Mouse (Mus musculus) limb, embryonic 12.5 days (tissue): ENCODE results near the gene Exoc3l. TPM values are rescaled to one million over a fixed set of nuclear protein-coding genes. Genes with fewer than 3 reads are reported as not detected.

Experiments
- ATAC-seq: fragments of 200-750 bp; cut with Nextera tagmentation; 2 replicates; pipeline ENCODE4 v1.8.0; 2017; ENCODE audit warnings: low read depth, moderate TSS enrichment; ENCODE audit not compliant: insufficient number of reproducible peaks, insufficient read depth, low FRiP score, low TSS enrichment
- H3K27ac ChIP-seq: fragments of 300-500 bp; sonication (generic); 2 replicates; pipeline ENCODE4 v1.5.1; 2016; ENCODE audit warnings: mild to moderate bottlenecking, moderate library complexity
- H3K27me3 ChIP-seq: fragments of 300-500 bp; sonication (generic); 2 replicates; pipeline ENCODE4 v1.6.1; 2016; ENCODE audit warnings: mild to moderate bottlenecking, moderate library complexity
- H3K36me3 ChIP-seq: fragments of 300-500 bp; sonication (generic); 2 replicates; pipeline ENCODE4 v1.6.1; 2016; ENCODE audit warnings: mild to moderate bottlenecking, moderate library complexity
- H3K4me1 ChIP-seq: fragments of 300-500 bp; sonication (generic); replicated peaks from 2 replicates; pipeline ENCODE4 v1.6.1; 2016
- H3K4me2 ChIP-seq: fragments of 300-500 bp; sonication (generic); 2 replicates; pipeline ENCODE4 v1.6.1; 2016; ENCODE audit warnings: mild to moderate bottlenecking, moderate library complexity
- H3K4me3 ChIP-seq: fragments of 300-500 bp; sonication (generic); replicated peaks from 2 replicates; pipeline ENCODE4 v1.5.1; 2016; ENCODE audit warnings: mild to moderate bottlenecking
- H3K9ac ChIP-seq: fragments of 300-500 bp; sonication (generic); replicated peaks from 2 replicates; pipeline ENCODE4 v1.6.1; 2016; ENCODE audit warnings: mild to moderate bottlenecking, moderate library complexity
- H3K9me3 ChIP-seq: fragments of 300-500 bp; sonication (generic); 2 replicates; pipeline ENCODE4 v1.6.1; 2016; ENCODE audit warnings: mild to moderate bottlenecking, moderate library complexity
- WGBS: fragments of 180-500 bp; shearing (Covaris S2); methylation state at CpG from one replicate; pipeline ENCODE4 v1.1.7; 2016; 5-methylcytosine and 5-hydroxymethylcytosine counted together
- polyA plus RNA-seq: library from polyadenylated mRNA; unstranded; fragments of >200 nt; fragmentation: Nextera tagmentation; extraction: Ambion mirVana; gene quantifications from 2 replicates; pipeline ENCODE4 v1.2.1, GENCODE M21; 2016

Exoc3l gene
- polyA plus RNA-seq, 1 experiment from 2014 or later: 10.0 TPM

DNA sequence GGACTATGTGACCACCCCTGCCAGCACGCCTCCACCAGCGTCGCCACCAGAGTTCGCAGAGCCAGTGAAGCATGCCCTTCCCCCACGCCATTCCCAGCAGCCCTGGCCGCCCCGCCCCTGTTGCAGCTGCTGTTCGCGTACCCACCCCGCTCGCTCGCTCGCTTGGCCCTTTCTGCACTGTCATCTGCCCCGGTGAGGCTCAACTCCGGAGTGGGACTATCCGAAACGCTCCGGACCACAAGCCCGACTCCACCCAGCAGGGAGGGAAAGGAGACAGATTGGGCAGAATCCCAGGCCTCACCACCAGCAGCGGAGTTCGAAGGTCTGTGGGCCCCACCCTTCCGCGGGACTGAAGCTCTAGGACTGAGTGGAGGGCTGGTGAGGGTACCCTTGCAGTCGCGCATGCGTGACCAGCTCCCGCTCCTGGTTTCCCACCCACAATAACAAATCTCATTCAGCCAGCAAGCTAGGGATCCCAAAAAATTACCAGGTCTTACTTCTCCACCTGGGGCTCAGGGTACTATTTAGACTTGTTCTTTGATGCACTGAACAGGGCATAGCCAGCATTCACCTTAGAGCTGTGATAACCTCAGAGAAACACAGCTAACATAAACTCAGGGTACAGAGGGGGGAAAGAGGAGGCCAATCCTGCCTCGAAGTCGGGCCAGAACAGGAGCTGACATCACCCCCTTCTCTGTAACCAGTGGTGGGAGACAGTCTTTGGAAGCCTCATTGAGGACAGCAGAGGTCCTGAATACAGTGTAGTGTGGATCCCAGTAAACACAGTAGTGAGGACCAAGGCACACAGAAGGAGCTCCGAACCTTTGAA, 19.4 kb downstream of the Exoc3l start:
- H3K4me3 ChIP-seq: peak overlapping the region; percentile 44
- H3K9me3 ChIP-seq: no peaks in the 10 kb centered on the region
- H3K9ac ChIP-seq: peak overlapping the region; percentile 55
- H3K27ac ChIP-seq: no peak overlapping the region
- H3K27me3 ChIP-seq: peaks cover 97% of the 10 kb centered on the region
- WGBS: 3% methylated on average over 30 of the region's 30 CpGs
- peak; percentile 67; the same call in 1 of the 2 replicates for ATAC-seq
- H3K36me3 ChIP-seq: peaks cover 9% of the 10 kb centered on the region
- H3K4me1 ChIP-seq: peaks cover 26% of the 10 kb centered on the region
- peak overlapping the region; percentile 85 for H3K4me2 ChIP-seq

DNA sequence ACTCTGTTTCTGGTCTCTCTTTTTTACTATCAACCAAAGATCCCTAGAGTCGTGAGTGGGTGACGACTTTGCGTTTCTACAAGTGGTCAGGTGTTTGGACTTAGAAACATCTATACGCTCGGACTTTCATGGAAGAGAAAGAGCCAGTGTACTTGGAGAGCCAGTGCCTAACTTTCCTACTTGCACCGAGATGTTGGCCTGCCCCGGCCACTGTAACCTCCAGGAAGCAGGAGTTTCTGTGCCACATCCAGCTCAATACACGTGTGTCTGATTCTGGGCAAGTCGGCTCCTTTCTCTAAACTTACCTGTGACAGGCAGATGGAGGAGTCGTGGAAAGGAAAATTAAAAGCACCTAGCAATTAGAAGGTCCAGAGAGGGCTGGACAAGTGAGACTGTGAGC, 20.1 kb downstream of the Exoc3l start, which contains the start of gene Nol3:
TSS of gene Nol3 (plus strand) at position 301 of the 400 bp plus-strand sequence.
- WGBS: 6% methylated on average over 10 of the region's 10 CpGs
- Histone ChIP-seq H3K9me3 (no peaks in the 10 kb centered on the region), H3K27me3 (peaks cover 99% of the 10 kb centered on the region), H3K4me2 (peak within 1 kb of the TSS; percentile 85), H3K4me3 (peak within 1 kb of the TSS; percentile 44), H3K27ac (no peak within 1 kb of the TSS), H3K4me1 (peaks cover 27% of the 10 kb centered on the region), H3K9ac (peak within 1 kb of the TSS; percentile 55), H3K36me3 (peaks cover 6% of the 10 kb centered on the region; the same call in 1 of the 2 replicates)
- ATAC-seq: no peak

DNA sequence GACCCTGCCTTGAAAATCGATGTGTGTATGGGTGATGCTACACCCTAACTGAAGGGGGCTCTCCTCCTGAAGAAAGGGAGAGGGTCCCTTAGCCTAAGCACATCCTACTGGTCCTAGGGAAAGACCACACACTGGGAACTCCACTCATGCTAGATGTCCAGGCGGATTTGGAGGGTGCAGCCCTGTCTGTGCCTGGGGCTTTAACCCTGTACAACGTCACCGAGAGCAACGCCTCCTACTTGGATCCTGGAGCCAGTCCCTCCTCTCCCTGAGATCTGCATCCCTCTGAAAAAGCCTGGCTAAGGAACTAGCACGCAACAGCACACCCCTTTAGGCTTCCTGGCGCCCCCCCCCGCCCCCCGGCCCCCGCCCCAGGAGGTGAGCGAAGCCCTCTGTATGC, 20.5 kb downstream of the Exoc3l start:
- Histone ChIP-seq H3K4me3 (peak overlapping the region; percentile 44), H3K9me3 (no peaks in the 10 kb centered on the region), H3K4me1 (peaks cover 32% of the 10 kb centered on the region), H3K27ac (no peak overlapping the region), H3K36me3 (peaks cover 5% of the 10 kb centered on the region; the same call in 1 of the 2 replicates), H3K27me3 (peaks cover 99% of the 10 kb centered on the region), H3K4me2 (peak overlapping the region; percentile 85), H3K9ac (no peak overlapping the region)
- ATAC-seq: no peak
- 6% methylated on average over 10 of the region's 11 CpGs for WGBS

DNA sequence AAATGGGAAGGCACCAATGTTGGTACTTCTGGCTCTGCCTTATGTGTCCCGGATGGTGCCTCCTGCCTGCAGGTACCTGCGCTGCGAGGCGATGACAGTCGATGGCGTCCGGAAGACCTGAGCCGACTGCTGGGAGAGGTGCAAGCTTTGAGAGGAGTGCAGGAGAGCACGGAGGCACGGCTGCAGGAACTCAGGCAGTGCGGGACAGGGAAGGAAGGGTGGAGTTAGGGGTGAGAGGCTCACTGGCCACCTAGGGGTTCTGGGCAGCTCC, 25.1 kb downstream of the Exoc3l start:
- peaks cover 6% of the 10 kb centered on the region; the same call in 1 of the 2 replicates for H3K9me3 ChIP-seq
- H3K4me3 ChIP-seq: peak overlapping the region; percentile 13; the same call in 1 of the 2 replicates
- no peak overlapping the region for H3K27ac ChIP-seq
- peak overlapping the region; percentile 33 for H3K4me2 ChIP-seq
- H3K9ac ChIP-seq: no peak overlapping the region
- peaks cover 99% of the 10 kb centered on the region for H3K27me3 ChIP-seq
- 3% methylated on average over 11 of the region's 11 CpGs for WGBS
- no peaks in the 10 kb centered on the region for H3K36me3 ChIP-seq
- peaks cover 41% of the 10 kb centered on the region for H3K4me1 ChIP-seq
- no peak for ATAC-seq

DNA sequence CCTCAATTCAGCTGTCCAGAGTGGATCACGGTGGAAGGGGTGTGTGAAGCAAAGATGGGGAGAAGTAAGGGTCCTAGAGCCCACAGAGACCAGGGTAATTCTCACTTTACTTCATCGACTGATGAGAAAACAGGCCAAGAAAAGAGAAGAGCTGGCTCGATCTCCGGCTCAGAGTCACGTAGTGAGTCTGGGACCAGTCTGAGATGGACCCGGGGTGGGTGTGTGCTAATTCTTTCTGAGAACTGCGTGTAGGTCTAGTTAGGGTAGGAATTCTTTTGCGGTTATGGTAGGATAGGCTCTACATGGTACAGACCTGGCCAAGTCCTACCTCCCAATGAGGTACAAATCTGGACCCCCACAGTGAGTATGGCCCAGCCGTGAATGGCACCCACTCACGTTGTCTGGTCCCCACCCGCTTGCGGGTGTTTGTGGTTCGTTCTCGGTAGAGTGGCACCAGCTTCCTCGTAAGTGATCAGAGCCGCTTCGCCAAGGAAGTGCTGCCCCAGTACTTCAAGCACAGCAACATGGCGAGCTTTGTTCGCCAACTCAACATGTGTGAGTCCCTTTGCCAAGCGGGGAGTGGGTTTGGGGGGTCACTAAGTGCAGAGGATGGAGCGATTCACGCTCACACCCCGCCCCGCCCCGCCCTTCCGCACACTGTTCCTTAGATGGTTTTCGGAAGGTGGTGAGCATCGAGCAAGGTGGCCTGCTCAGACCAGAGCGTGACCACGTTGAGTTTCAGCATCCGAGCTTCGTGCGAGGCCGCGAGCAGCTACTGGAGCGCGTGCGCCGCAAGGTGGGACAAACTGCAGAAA, 25.6 kb downstream of the Exoc3l start:
- no peak overlapping the region for H3K27ac ChIP-seq
- WGBS: 2% methylated on average over 39 of the region's 39 CpGs
- H3K4me2 ChIP-seq: peak overlapping the region; percentile 86
- no peaks in the 10 kb centered on the region for H3K36me3 ChIP-seq
- peaks cover 36% of the 10 kb centered on the region for H3K4me1 ChIP-seq
- peak; percentile 0; the same call in 1 of the 2 replicates for ATAC-seq
- peak overlapping the region; percentile 51 for H3K4me3 ChIP-seq
- H3K9ac ChIP-seq: no peak overlapping the region
- peaks cover 99% of the 10 kb centered on the region for H3K27me3 ChIP-seq
- peaks cover 6% of the 10 kb centered on the region; the same call in 1 of the 2 replicates for H3K9me3 ChIP-seq

DNA sequence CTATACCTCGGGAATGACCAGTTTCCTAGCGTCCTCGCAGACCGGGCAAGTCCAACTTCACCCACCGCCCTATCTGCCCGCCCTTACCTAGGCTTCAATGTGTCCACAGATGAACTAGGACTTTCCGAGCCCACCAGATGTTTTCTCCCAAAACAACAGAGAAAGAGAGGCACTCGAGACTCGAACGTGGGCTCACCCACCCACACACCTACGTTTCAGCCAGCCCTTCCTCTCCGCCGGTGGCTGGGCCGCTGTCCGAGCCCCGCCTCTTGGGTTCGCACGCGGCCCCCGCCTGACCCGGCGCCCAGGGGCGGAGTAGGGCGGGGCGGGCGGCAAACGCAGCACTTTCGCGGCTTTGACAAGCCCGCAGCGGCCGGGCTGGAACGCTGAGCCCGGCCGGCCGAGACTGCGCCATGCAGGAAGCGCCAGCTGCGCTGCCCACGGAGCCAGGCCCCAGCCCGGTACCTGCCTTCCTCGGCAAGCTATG, 26.4 kb downstream of the Exoc3l start, which contains the start of gene Hsf4:
TSS of gene Hsf4 (plus strand) at position 341 of the 487 bp plus-strand sequence.
- ATAC-seq: no peak
- no peak within 1 kb of the TSS for H3K27ac ChIP-seq
- no peaks in the 10 kb centered on the region for H3K36me3 ChIP-seq

DNA sequence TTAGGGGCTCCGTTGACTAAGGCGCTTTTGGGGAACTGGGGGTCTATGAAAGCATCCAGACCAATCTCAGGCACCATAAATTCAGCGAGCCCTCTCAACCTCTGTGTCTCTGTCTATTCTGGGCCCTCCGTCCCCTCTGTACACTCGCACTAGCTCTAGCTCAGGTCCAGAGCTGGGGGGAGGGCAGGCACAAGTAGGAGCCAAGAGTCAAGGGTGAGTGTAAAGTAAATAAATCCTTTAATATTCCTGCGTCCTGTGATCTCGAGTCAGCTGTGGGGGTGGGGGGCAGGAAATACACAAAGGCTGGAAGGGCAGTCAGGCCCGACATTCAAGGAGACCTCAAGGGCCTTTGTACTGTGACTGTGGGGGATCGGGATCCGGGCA, 26.8 kb downstream of the Exoc3l start:
- Histone ChIP-seq H3K27me3 (peaks cover 99% of the 10 kb centered on the region), H3K27ac (no peak overlapping the region), H3K4me1 (peaks cover 40% of the 10 kb centered on the region), H3K4me3 (peak overlapping the region; percentile 51), H3K9ac (peak overlapping the region; percentile 57), H3K4me2 (peak overlapping the region; percentile 86), H3K36me3 (no peaks in the 10 kb centered on the region), H3K9me3 (peaks cover 6% of the 10 kb centered on the region; the same call in 1 of the 2 replicates)
- ATAC-seq: no peak
- WGBS: 1% methylated on average over 10 of the region's 10 CpGs

More for the DNA sequence above, 26.4 kb downstream of the Exoc3l start, which contains the start of gene Hsf4:
- Histone ChIP-seq H3K4me1 (peaks cover 40% of the 10 kb centered on the region), H3K9ac (peak within 1 kb of the TSS; percentile 57), H3K27me3 (peaks cover 99% of the 10 kb centered on the region), H3K9me3 (peaks cover 6% of the 10 kb centered on the region; the same call in 1 of the 2 replicates), H3K4me2 (peak within 1 kb of the TSS; percentile 86), H3K4me3 (peak within 1 kb of the TSS; percentile 51)
- WGBS: under 1% methylated on average over 42 of the region's 42 CpGs

DNA sequence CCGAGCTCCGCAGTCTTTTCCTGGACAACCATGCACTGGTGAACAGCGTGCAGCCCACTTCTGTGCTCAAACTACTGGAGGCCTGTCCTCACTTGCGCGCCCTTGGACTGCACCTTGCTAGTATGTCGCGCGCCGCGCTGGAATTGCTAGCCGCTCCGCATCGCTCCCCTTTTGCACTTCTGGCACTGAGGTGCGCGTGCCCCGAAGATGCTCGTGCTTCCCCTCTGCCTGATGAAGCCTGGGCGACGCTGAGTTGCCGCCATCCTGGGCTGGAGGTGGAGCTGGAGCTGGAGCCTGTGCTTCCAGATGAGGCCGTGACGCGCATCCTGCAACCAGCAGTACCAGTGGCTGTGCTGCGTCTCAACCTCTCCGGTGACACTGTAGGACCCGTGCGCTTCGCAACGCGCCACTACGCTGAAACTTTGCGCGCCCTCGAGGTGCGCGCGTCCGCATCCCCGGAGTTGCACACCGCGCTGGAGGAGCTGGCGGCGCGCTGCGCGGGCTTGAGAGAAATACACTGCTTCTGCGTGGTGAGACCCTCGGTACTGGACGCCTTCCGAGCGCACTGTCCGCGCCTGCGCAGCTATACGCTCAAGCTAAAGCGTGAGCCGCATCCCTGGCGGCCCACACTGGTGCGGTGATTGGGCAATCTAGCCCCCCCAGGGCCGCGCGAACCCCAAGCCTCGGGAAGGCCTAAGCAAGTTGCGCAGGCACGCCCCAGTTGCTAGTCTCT, 27.4 kb downstream of the Exoc3l start:
- Histone ChIP-seq H3K27me3 (peaks cover 99% of the 10 kb centered on the region), H3K9ac (peak overlapping the region; percentile 57)
- under 1% methylated on average over 65 of the region's 65 CpGs for WGBS

DNA sequence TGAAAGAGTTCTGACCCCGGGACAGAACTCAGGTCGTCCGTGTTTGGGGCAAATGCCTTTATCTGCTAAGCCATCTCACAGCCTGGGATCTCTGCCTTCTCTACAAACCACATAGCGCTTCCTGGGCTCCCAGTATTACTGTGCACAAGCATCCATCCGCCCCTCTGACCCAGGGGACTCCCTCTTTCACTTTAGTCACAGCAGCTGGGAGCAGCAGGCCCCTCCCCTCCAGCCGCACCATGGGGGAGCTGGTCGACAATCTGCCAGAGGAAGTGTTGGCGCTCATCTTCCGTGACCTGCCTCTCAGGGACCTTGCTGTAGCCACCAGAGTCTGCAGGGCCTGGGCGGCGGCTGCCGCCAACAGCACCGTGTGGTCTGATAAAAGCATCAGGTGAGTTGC, 29.1 kb downstream of the Exoc3l start:
- no peak overlapping the region for H3K27ac ChIP-seq
- H3K9me3 ChIP-seq: peaks cover 6% of the 10 kb centered on the region; the same call in 1 of the 2 replicates
- 12% methylated on average over 13 of the region's 13 CpGs for WGBS
- 0 out of 2 replicates have a peak overlapping the region, but pooled peaks have one; percentile 23 for H3K9ac ChIP-seq
- H3K4me1 ChIP-seq: peaks cover 38% of the 10 kb centered on the region
- no peak for ATAC-seq
- H3K4me2 ChIP-seq: no peak overlapping the region
- peaks cover 96% of the 10 kb centered on the region for H3K27me3 ChIP-seq
- no peak overlapping the region for H3K4me3 ChIP-seq
- no peaks in the 10 kb centered on the region for H3K36me3 ChIP-seq

More for the DNA sequence above, 27.4 kb downstream of the Exoc3l start:
- peak overlapping the region; percentile 51 for H3K4me3 ChIP-seq
- H3K4me1 ChIP-seq: peaks cover 40% of the 10 kb centered on the region
- H3K9me3 ChIP-seq: peaks cover 6% of the 10 kb centered on the region; the same call in 1 of the 2 replicates
- H3K36me3 ChIP-seq: no peaks in the 10 kb centered on the region
- no peak overlapping the region for H3K27ac ChIP-seq
- ATAC-seq: peak; percentile 54
- H3K4me2 ChIP-seq: peak overlapping the region; percentile 86

DNA sequence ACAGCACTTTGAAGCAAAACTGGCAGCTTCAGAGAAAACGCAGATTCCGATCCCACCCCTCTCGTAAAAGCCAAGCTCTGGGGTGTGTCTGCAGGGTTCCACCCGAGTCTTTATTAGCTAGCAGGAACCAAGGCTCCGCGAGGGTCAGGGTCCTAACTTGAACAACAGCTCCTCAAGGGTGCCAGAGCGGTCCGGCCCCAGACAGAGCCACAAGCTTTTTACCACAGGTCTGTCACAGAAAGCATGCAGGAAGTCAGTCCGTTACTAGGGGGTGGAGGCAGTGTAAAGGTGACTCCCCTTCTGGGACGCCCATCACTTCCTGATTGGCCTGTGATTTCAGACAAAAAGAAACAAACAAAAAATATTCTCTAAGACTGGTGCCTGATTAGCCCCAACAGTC, 30.8 kb downstream of the Exoc3l start:
- Histone ChIP-seq H3K36me3 (no peaks in the 10 kb centered on the region), H3K4me3 (peak overlapping the region; percentile 69), H3K4me1 (peaks cover 29% of the 10 kb centered on the region), H3K27ac (no peak overlapping the region), H3K4me2 (peak overlapping the region; percentile 83), H3K9me3 (peaks cover 6% of the 10 kb centered on the region; the same call in 1 of the 2 replicates), H3K9ac (peak overlapping the region; percentile 60; the same call in 1 of the 2 replicates), H3K27me3 (peaks cover 96% of the 10 kb centered on the region)
- no peak for ATAC-seq
- WGBS: 7% methylated on average over 10 of the region's 10 CpGs
